Mouse (Mus musculus) forebrain, embryonic 12.5 days (tissue): ENCODE measurements around the gene Tnks1bp1. TPM values are rescaled to one million over a fixed set of nuclear protein-coding genes. Genes with fewer than 3 reads are reported as not detected.

Source experiments
- ATAC-seq: fragments of 200-750 bp; cut with Nextera tagmentation; 2 replicates; pipeline ENCODE4 v1.8.0; 2017; ENCODE audit warnings: moderate TSS enrichment; ENCODE audit not compliant: low FRiP score
- H3K27ac ChIP-seq: fragments of 300-500 bp; sonication (generic); 2 replicates; pipeline ENCODE4 v1.5.1; 2016; ENCODE audit warnings: mild to moderate bottlenecking
- H3K27me3 ChIP-seq: fragments of 300-500 bp; sonication (generic); 2 replicates; pipeline ENCODE4 v1.6.1; 2016; ENCODE audit warnings: mild to moderate bottlenecking
- H3K36me3 ChIP-seq: fragments of 300-500 bp; sonication (generic); replicated peaks from 2 replicates; pipeline ENCODE4 v1.6.1; 2016; ENCODE audit warnings: mild to moderate bottlenecking
- H3K4me1 ChIP-seq: fragments of 300-500 bp; sonication (generic); 2 replicates; pipeline ENCODE4 v1.6.1; 2016
- H3K4me2 ChIP-seq: fragments of 300-500 bp; sonication (generic); 2 replicates; pipeline ENCODE4 v1.6.1; 2016; ENCODE audit warnings: mild to moderate bottlenecking, moderate library complexity
- H3K4me3 ChIP-seq: fragments of 300-500 bp; sonication (generic); replicated peaks from 2 replicates; pipeline ENCODE4 v1.5.1; 2016; ENCODE audit warnings: mild to moderate bottlenecking
- H3K9ac ChIP-seq: fragments of 300-500 bp; sonication (generic); 2 replicates; pipeline ENCODE4 v1.6.1; 2016; ENCODE audit warnings: mild to moderate bottlenecking
- H3K9me3 ChIP-seq: fragments of 300-500 bp; sonication (generic); 2 replicates; pipeline ENCODE4 v1.6.1; 2016
- WGBS: fragments of 180-500 bp; shearing (Covaris S2); methylation state at CpG from one replicate; pipeline ENCODE4 v1.1.7; 2016; 5-methylcytosine and 5-hydroxymethylcytosine counted together
- polyA plus RNA-seq: library from polyadenylated mRNA; unstranded; fragments of >200 nt; fragmentation: Nextera tagmentation; extraction: Ambion mirVana; gene quantifications from 2 replicates; pipeline ENCODE4 v1.2.1, GENCODE M21; 2016

The Tnks1bp1 gene
- polyA plus RNA-seq, 1 experiment from 2014 or later = 39.7 TPM

- Histone ChIP-seq H3K9me3 (no peaks in the 10 kb centered on the region), H3K27ac (no peak overlapping the region), H3K4me1 (no peaks in the 10 kb centered on the region), H3K9ac (no peak overlapping the region), H3K4me2 (no peak overlapping the region), H3K4me3 (no peak overlapping the region), H3K27me3 (no peaks in the 10 kb centered on the region), H3K36me3 (no peaks in the 10 kb centered on the region)
- ATAC-seq = no peak
- 88% methylated on average over 11 of the region's 11 CpGs for WGBS
These were observed 57.7 kb downstream of the Tnks1bp1 start for GRCm38 (mm10) chr2:85105426-85106013.

- H3K4me3 ChIP-seq = no peak overlapping the region
- H3K9me3 ChIP-seq = no peaks in the 10 kb centered on the region
- H3K27ac ChIP-seq = no peak overlapping the region
- no peak overlapping the region for H3K9ac ChIP-seq
- no peak for ATAC-seq
- H3K36me3 ChIP-seq = no peaks in the 10 kb centered on the region
- no peak overlapping the region for H3K4me2 ChIP-seq
- no peaks in the 10 kb centered on the region for H3K4me1 ChIP-seq
- H3K27me3 ChIP-seq = no peaks in the 10 kb centered on the region
- 79% methylated on average over 7 of the region's 7 CpGs for WGBS
These were observed 58.4 kb downstream of the Tnks1bp1 start for GRCm38 (mm10) chr2:85106068-85106790.

GRCm38 (mm10) chr2:85106941-85107340, 59.1 kb downstream of the Tnks1bp1 start:
- Histone ChIP-seq H3K9me3 (no peaks in the 10 kb centered on the region), H3K4me2 (no peak overlapping the region), H3K4me3 (no peak overlapping the region), H3K4me1 (no peaks in the 10 kb centered on the region), H3K27me3 (no peaks in the 10 kb centered on the region), H3K9ac (no peak overlapping the region), H3K27ac (no peak overlapping the region), H3K36me3 (no peaks in the 10 kb centered on the region)
- ATAC-seq = no peak
- 66% methylated on average over 4 of the region's 4 CpGs for WGBS

GRCm38 (mm10) chr2:85110288-85110875, 62.6 kb downstream of the Tnks1bp1 start:
- H3K9ac ChIP-seq = no peak overlapping the region
- 80% methylated on average over 9 of the region's 9 CpGs for WGBS
- no peaks in the 10 kb centered on the region for H3K9me3 ChIP-seq
- no peak overlapping the region for H3K27ac ChIP-seq
- H3K4me1 ChIP-seq = no peaks in the 10 kb centered on the region
- no peak overlapping the region for H3K4me2 ChIP-seq
- no peaks in the 10 kb centered on the region for H3K36me3 ChIP-seq
- H3K4me3 ChIP-seq = no peak overlapping the region
- no peak for ATAC-seq
- no peaks in the 10 kb centered on the region for H3K27me3 ChIP-seq

Other genes starting within 250 kb of the Tnks1bp1 start
- 30.0 and 30.5 TPM in 2 replicates for gene Ube2l6, start 249.2 kb upstream of the Tnks1bp1 start, polyA plus RNA-seq
- gene Smtnl1, start 225.4 kb upstream of the Tnks1bp1 start, polyA plus RNA-seq = not detected in 2 replicates
- 36.7 and 42.3 TPM in 2 replicates for gene Timm10, start 221.0 kb upstream of the Tnks1bp1 start, polyA plus RNA-seq
- 11.4 and 14.4 TPM in 2 replicates for gene Slc43a1, start 209.2 kb upstream of the Tnks1bp1 start, polyA plus RNA-seq
- 5.2 and 7.9 TPM in 2 replicates for gene Rtn4rl2, start 161.3 kb upstream of the Tnks1bp1 start, polyA plus RNA-seq
- 10.1 and 11.3 TPM in 2 replicates for gene Slc43a3, start 111.4 kb upstream of the Tnks1bp1 start, polyA plus RNA-seq
- gene Prg2, start 67.6 kb upstream of the Tnks1bp1 start, polyA plus RNA-seq = not detected in 2 replicates
- not detected in 2 replicates for gene Prg3, start 59.8 kb upstream of the Tnks1bp1 start, polyA plus RNA-seq
- gene Ssrp1, start 10.8 kb upstream of the Tnks1bp1 start, polyA plus RNA-seq = 309 and 322 TPM in 2 replicates
- gene P2rx3, start 10.6 kb upstream of the Tnks1bp1 start, polyA plus RNA-seq = 1.4 and 1.6 TPM in 2 replicates
- gene Aplnr, start 88.2 kb downstream of the Tnks1bp1 start, polyA plus RNA-seq = 27.7 and 28.1 TPM in 2 replicates
- 2.8 and 3.1 TPM in 2 replicates for gene Lrrc55, start 149.2 kb downstream of the Tnks1bp1 start, polyA plus RNA-seq